Comparison of ENCODE assay signal across 14 mouse cellular contexts in genomic region chr7:101142907-101143306, GRCm38 (mm10). TPM values are rescaled to one million over a fixed set of nuclear protein-coding genes. Genes with fewer than 3 reads are reported as not detected.
DNase-seq lines count a peak whose midpoint lies in the region; ATAC-seq and TF ChIP-seq lines count a peak whose summit lies in the region.
"Had no signal": no experiment of that assay in that cellular context is flagged by ENCODE, and none has a peak within 500 bp of the region (broad histone marks: within the 10 kb centered on the region; RNA-seq: fewer than 3 reads in every experiment).

No protein-coding gene starts in this region.

- no peak overlapping the region for H3K4me3 ChIP-seq in heart, embryonic 15.5 days
- no peak overlapping the region for H3K4me3 ChIP-seq in heart, embryonic 12.5 days
- no peak overlapping the region for H3K4me3 ChIP-seq in lung, embryonic 14.5 days (ENCODE audit: low read depth, low read length)
- no peak overlapping the region for H3K4me3 ChIP-seq in intestine, postnatal 0 days (ENCODE audit: low read depth, low read length)
- no peak overlapping the region for H3K4me3 ChIP-seq in stomach, postnatal 0 days (ENCODE audit: low read depth, low read length)
- H3K4me3 ChIP-seq: forebrain, embryonic 15.5 days; liver, embryonic 12.5 days had no signal

- WGBS in heart, embryonic 15.5 days = 68% methylated on average over 2 of the region's 2 CpGs
- 66% methylated on average over 2 of the region's 2 CpGs for WGBS in heart, embryonic 12.5 days
- 46% methylated on average over 2 of the region's 2 CpGs for WGBS in lung, embryonic 14.5 days
- WGBS in intestine, postnatal 0 days = 39% methylated on average over 2 of the region's 2 CpGs
- 36% methylated on average over 2 of the region's 2 CpGs for WGBS in stomach, postnatal 0 days

- H3K4me1 ChIP-seq in heart, embryonic 15.5 days (replicated peaks) = 0 out of 2 replicates have a peak, but pooled peaks cover 2% of the 10 kb centered on the region
- peaks cover 6% of the 10 kb centered on the region; the same call in 1 of the 2 replicates for H3K4me1 ChIP-seq in heart, embryonic 12.5 days (replicated peaks)
- no peaks in the 10 kb centered on the region for H3K4me1 ChIP-seq in lung, embryonic 14.5 days (ENCODE audit: insufficient read depth)
- peaks cover 3% of the 10 kb centered on the region; the same call in 1 of the 2 replicates for H3K4me1 ChIP-seq in intestine, postnatal 0 days (replicated peaks; ENCODE audit: control insufficient read depth, insufficient read depth, low read length)
- H3K4me1 ChIP-seq in stomach, postnatal 0 days (replicated peaks; ENCODE audit: control insufficient read depth, insufficient read depth) = no peaks in the 10 kb centered on the region

- no peak for ATAC-seq in heart, embryonic 15.5 days (replicated peaks; ENCODE audit: insufficient number of reproducible peaks, insufficient read depth, low FRiP score, low read depth)
- ATAC-seq in heart, embryonic 12.5 days (ENCODE audit: insufficient number of reproducible peaks, low FRiP score) = no peak
- no peak for ATAC-seq in lung, embryonic 14.5 days (ENCODE audit: insufficient read depth)
- peak; percentile 66; the same call in 1 of the 2 replicates for ATAC-seq in intestine, postnatal 0 days
- ATAC-seq in stomach, postnatal 0 days (ENCODE audit: low FRiP score, low TSS enrichment) = peak; percentile 90
- ATAC-seq: forebrain, embryonic 15.5 days; liver, embryonic 12.5 days had no signal

- DNase-seq in lung, embryonic 14.5 days = peak; percentile 23
- DNase-seq in lung, postnatal 4 days = no peak
- DNase-seq in stomach, postnatal 0 days (ENCODE audit: low spot score) = no peak
- DNase-seq in retina, postnatal 1 day = no peak
- no peak for DNase-seq in layer of hippocampus, adult 9-10 months (ENCODE audit: low spot score)
- DNase-seq: adrenal gland, adult 8-10 months; cerebellum, adult 9-10 months; embryo, embryonic 11 days; midbrain, embryonic 14.5 days had no signal

- H3K27me3 ChIP-seq in heart, embryonic 15.5 days = no peaks in the 10 kb centered on the region
- H3K27me3 ChIP-seq in heart, embryonic 12.5 days (replicated peaks) = no peaks in the 10 kb centered on the region
- H3K27me3 ChIP-seq in lung, embryonic 14.5 days (ENCODE audit: insufficient read depth, low read length) = no peaks in the 10 kb centered on the region
- no peaks in the 10 kb centered on the region for H3K27me3 ChIP-seq in intestine, postnatal 0 days (replicated peaks; ENCODE audit: control insufficient read depth, insufficient read depth, low read length)
- no peaks in the 10 kb centered on the region for H3K27me3 ChIP-seq in stomach, postnatal 0 days (ENCODE audit: control insufficient read depth, insufficient read depth, low read length)
- H3K27me3 ChIP-seq: forebrain, embryonic 15.5 days; liver, embryonic 12.5 days had no signal

- H3K9me3 ChIP-seq in heart, embryonic 15.5 days (replicated peaks) = no peaks in the 10 kb centered on the region
- H3K9me3 ChIP-seq in heart, embryonic 12.5 days (replicated peaks) = no peaks in the 10 kb centered on the region
- H3K9me3 ChIP-seq in lung, embryonic 14.5 days (ENCODE audit: low read depth, low read length) = no peaks in the 10 kb centered on the region
- no peaks in the 10 kb centered on the region for H3K9me3 ChIP-seq in intestine, postnatal 0 days (ENCODE audit: control insufficient read depth)
- H3K9me3 ChIP-seq in stomach, postnatal 0 days (ENCODE audit: control insufficient read depth, low read length) = no peaks in the 10 kb centered on the region
- H3K9me3 ChIP-seq: forebrain, embryonic 15.5 days; liver, embryonic 12.5 days had no signal

- H3K27ac ChIP-seq in heart, embryonic 15.5 days = peak overlapping the region; percentile 19; the same call in 1 of the 2 replicates
- H3K27ac ChIP-seq in heart, embryonic 12.5 days (ENCODE audit: poor library complexity, severe bottlenecking) = no peak overlapping the region
- H3K27ac ChIP-seq in lung, embryonic 14.5 days (ENCODE audit: low read depth) = peak overlapping the region; percentile 54; the same call in 1 of the 2 replicates
- H3K27ac ChIP-seq in intestine, postnatal 0 days (ENCODE audit: low read depth, low read length) = no peak overlapping the region
- H3K27ac ChIP-seq in stomach, postnatal 0 days (replicated peaks) = peak overlapping the region; percentile 49
- H3K27ac ChIP-seq: forebrain, embryonic 15.5 days; liver, embryonic 12.5 days had no signal

- H3K36me3 ChIP-seq in heart, embryonic 15.5 days = peaks cover 4% of the 10 kb centered on the region; the same call in 1 of the 2 replicates
- H3K36me3 ChIP-seq in heart, embryonic 12.5 days = peaks cover 6% of the 10 kb centered on the region
- H3K36me3 ChIP-seq in lung, embryonic 14.5 days (ENCODE audit: insufficient read depth) = peaks cover 3% of the 10 kb centered on the region
- H3K36me3 ChIP-seq in intestine, postnatal 0 days (ENCODE audit: control insufficient read depth, insufficient read depth) = no peaks in the 10 kb centered on the region
- no peaks in the 10 kb centered on the region for H3K36me3 ChIP-seq in stomach, postnatal 0 days (ENCODE audit: control insufficient read depth, insufficient read depth, low read length)

- TF ChIP-seq CTCF in lung, embryonic 14.5 days (IDR thresholded peaks at IDR 0.05; ENCODE audit: low read depth) = no peak
- no peak for TF ChIP-seq CTCF in intestine, postnatal 0 days (IDR thresholded peaks at IDR 0.05; ENCODE audit: low read depth)
- TF ChIP-seq CTCF in stomach, postnatal 0 days (IDR thresholded peaks at IDR 0.05; ENCODE audit: low read depth) = no peak

- H3K4me2 ChIP-seq in heart, embryonic 15.5 days = no peak overlapping the region
- H3K4me2 ChIP-seq in heart, embryonic 12.5 days = no peak overlapping the region
- H3K4me2 ChIP-seq in lung, embryonic 14.5 days = no peak overlapping the region
- H3K4me2 ChIP-seq in intestine, postnatal 0 days (replicated peaks; ENCODE audit: low read depth) = no peak overlapping the region
- H3K4me2 ChIP-seq in stomach, postnatal 0 days (replicated peaks; ENCODE audit: low read depth) = no peak overlapping the region
- H3K4me2 ChIP-seq: forebrain, embryonic 15.5 days; liver, embryonic 12.5 days had no signal

- no peak for TF ChIP-seq EP300 in stomach, postnatal 0 days (optimal IDR thresholded peaks at IDR 0.05)

- H3K9ac ChIP-seq in heart, embryonic 15.5 days = no peak overlapping the region
- H3K9ac ChIP-seq in heart, embryonic 12.5 days = no peak overlapping the region
- no peak overlapping the region for H3K9ac ChIP-seq in lung, embryonic 14.5 days
- no peak overlapping the region for H3K9ac ChIP-seq in intestine, postnatal 0 days (ENCODE audit: low read depth, low read length)
- H3K9ac ChIP-seq in stomach, postnatal 0 days (ENCODE audit: low read length) = no peak overlapping the region
- H3K9ac ChIP-seq: forebrain, embryonic 15.5 days; liver, embryonic 12.5 days had no signal

RNA-seq across cellular contexts. Expression of gene Fchsd2, which starts 50.2 kb away (rescaled TPM):
- polyA plus RNA-seq in heart, embryonic 15.5 days (2015; fragmentation: Nextera tagmentation; extraction: Ambion mirVana) = 14.8 and 15.8 TPM in 2 replicates
- polyA plus RNA-seq in heart, embryonic 12.5 days (2016; fragmentation: Nextera tagmentation; extraction: Ambion mirVana) = 18.4 and 18.7 TPM in 2 replicates
- 23.6 and 23.8 TPM in 2 replicates for polyA plus RNA-seq in lung, embryonic 14.5 days (2014; fragmentation: Nextera tagmentation; extraction: Ambion mirVana)
- 20.1 and 26.1 TPM in 2 replicates for polyA plus RNA-seq in intestine, postnatal 0 days (2015; fragmentation: Nextera tagmentation; extraction: Ambion mirVana)
- 6.4 and 6.9 TPM in 2 replicates for polyA plus RNA-seq in stomach, postnatal 0 days (2015; fragmentation: Nextera tagmentation; extraction: Ambion mirVana)

Comparison
In these comparisons a context has a peak if more than half of its experiments do, and no peak if none do; other contexts are left out.
1. H3K27ac ChIP-seq: peak in heart, embryonic 15.5 days (single experiment), lung, embryonic 14.5 days (single experiment) and stomach, postnatal 0 days (single experiment); none in heart, embryonic 12.5 days (single experiment) and intestine, postnatal 0 days (single experiment).
2. ATAC-seq: peak in intestine, postnatal 0 days (single experiment) and stomach, postnatal 0 days (single experiment); none in heart, embryonic 15.5 days (single experiment), heart, embryonic 12.5 days (single experiment) and lung, embryonic 14.5 days (single experiment).